ENCODE assay signal across 24 mouse cellular contexts in the genomic region with DNA sequence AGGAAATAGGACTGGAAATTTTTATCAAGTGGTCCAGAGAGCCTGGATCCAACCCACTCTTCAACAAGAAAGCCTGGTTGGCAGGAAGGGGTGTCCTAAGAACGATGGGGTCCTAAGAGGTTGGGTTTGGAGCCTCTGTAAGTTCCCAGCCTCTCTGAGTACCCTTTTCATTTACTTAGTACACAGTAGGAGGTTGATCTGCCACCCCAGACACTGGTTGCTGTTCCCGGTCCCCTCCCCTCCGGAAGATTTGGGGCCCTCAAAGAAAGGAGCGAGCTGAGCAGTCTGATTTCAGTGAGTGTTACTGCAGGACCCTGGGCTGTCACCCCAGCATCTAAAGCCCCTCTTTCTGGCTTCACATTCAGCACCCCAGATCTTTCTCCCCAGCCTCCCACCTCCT. TPM values are rescaled to one million over a fixed set of nuclear protein-coding genes. Genes with fewer than 3 reads are reported as not detected.
"Had no signal": no experiment of that assay in that cellular context is flagged by ENCODE, and none has a peak within 500 bp of the region (broad histone marks: within the 10 kb centered on the region; RNA-seq: fewer than 3 reads in every experiment).

No protein-coding gene starts in this region.

- H3K9ac ChIP-seq: limb, embryonic 13.5 days; liver, embryonic 12.5 days; liver, embryonic 15.5 days; lung, embryonic 15.5 days had no signal

- H3K9me3 ChIP-seq: limb, embryonic 10.5 days; limb, embryonic 13.5 days; liver, embryonic 12.5 days; liver, embryonic 15.5 days; lung, embryonic 15.5 days had no signal

- ATAC-seq: intestine, postnatal 0 days; liver, embryonic 12.5 days had no signal

- DNase-seq: kidney, adult 2 months; kidney, postnatal 25 days; layer of hippocampus, adult 9-11 months; liver; lung, adult 18-20 months; lung, postnatal 10 days; lung, postnatal 36 days; right cerebral cortex, postnatal 4 days; thymus, postnatal 36 days had no signal

- H3K4me3 ChIP-seq: layer of hippocampus, adult 2 months; limb, embryonic 10.5 days; limb, embryonic 13.5 days; liver, embryonic 12.5 days; liver, embryonic 15.5 days; lung, embryonic 15.5 days; megakaryocyte, embryonic 14.5 days had no signal

- H3K36me3 ChIP-seq: limb, embryonic 10.5 days; limb, embryonic 13.5 days; liver, embryonic 12.5 days; liver, embryonic 15.5 days; lung, embryonic 15.5 days had no signal

- H3K27ac ChIP-seq: kidney, postnatal 0 days; layer of hippocampus, adult 2 months; limb, embryonic 10.5 days; limb, embryonic 13.5 days; liver, embryonic 12.5 days; liver, embryonic 15.5 days; lung, embryonic 15.5 days; stomach, postnatal 0 days had no signal

- H3K4me2 ChIP-seq: limb, embryonic 13.5 days; liver, embryonic 12.5 days; liver, embryonic 15.5 days; lung, embryonic 15.5 days had no signal

RNA-seq across cellular contexts. Expression of a gene that starts 2.5 kb away (rescaled TPM):
- total RNA-seq: layer of hippocampus, adult 2 months; layer of hippocampus, postnatal 25 days; left cerebral cortex, adult 18-20 months; left cerebral cortex, postnatal 25 days had no signal
- polyA plus RNA-seq: intestine, postnatal 0 days; kidney, embryonic 14.5 days; kidney, postnatal 0 days; limb, embryonic 10.5 days; liver, embryonic 12.5 days; liver, embryonic 15.5 days; lung, embryonic 15.5 days; stomach, postnatal 0 days; urinary bladder, adult 2 months had no signal
